Mouse (Mus musculus): ENCODE data around the gene Tff1. TPM values are rescaled to one million over a fixed set of nuclear protein-coding genes. Genes with fewer than 3 reads are reported as not detected.
A peak's percentile ranks its signal among the peaks of the same experiment; 100 is the strongest.

Gene Tff1
- total and polyA plus RNA-seq, 3 experiments, result not detected

GRCm38 (mm10) chr17:31119429-31119828 lies 45.6 kb downstream of the Tff1 start:
- no peak overlapping the region for H3K27ac ChIP-seq (ENCODE audit: control insufficient read depth, low read depth, low read length)
- H3K4me3 ChIP-seq (ENCODE audit: control insufficient read depth in 1 of 2, insufficient read depth in 1 of 2, low read depth in 2 of 2, low read length in 2 of 2), result no peak overlapping the region
- no peak overlapping the region for H3K9ac ChIP-seq (ENCODE audit: control insufficient read depth, low read depth, low read length, poor library complexity, severe bottlenecking)
- peak; percentile 79 for DNase-seq (ENCODE audit: low read depth, low spot score)
- no peaks in the 10 kb centered on the region for H3K36me3 ChIP-seq (ENCODE audit: control insufficient read depth in 1 of 2, insufficient read depth in 2 of 2, low read length in 2 of 2)
- no peaks in the 10 kb centered on the region for H3K79me2 ChIP-seq (ENCODE audit: control insufficient read depth, insufficient read depth, low read length, poor library complexity)
- H3K27me3 ChIP-seq (ENCODE audit: control insufficient read depth in 1 of 2, insufficient read depth in 2 of 2, low read length in 2 of 2), result no peaks in the 10 kb centered on the region
- no peaks in the 10 kb centered on the region for H3K4me1 ChIP-seq (ENCODE audit: control insufficient read depth in 1 of 2, insufficient read depth in 2 of 2, low read length in 2 of 2)
- H3K9me3 ChIP-seq (replicated peaks; ENCODE audit: insufficient read depth, low read length), result no peaks in the 10 kb centered on the region
- TF ChIP-seq USF2 (IDR thresholded peaks at IDR 0.05; ENCODE audit: borderline replicate concordance in 1 of 2, insufficient read depth in 1 of 2, low read depth in 1 of 2, low read length in 2 of 2) (no peak), SMC3 (IDR thresholded peaks at IDR 0.05; ENCODE audit: low read depth, low read length) (peak; percentile 96), ETS1 (IDR thresholded peaks at IDR 0.05; ENCODE audit: low read depth, low read length) (no peak), MAX (IDR thresholded peaks at IDR 0.05; ENCODE audit: low read length) (no peak), USF1 (IDR thresholded peaks at IDR 0.05; ENCODE audit: low read depth, low read length) (no peak), MYB (IDR thresholded peaks at IDR 0.05; ENCODE audit: low read depth, low read length) (no peak), ZC3H11A (IDR thresholded peaks at IDR 0.05; ENCODE audit: low read depth, low read length) (peak; percentile 95), CTCF (IDR thresholded peaks at IDR 0.05 in 2 of 3, conservative IDR thresholded peaks at IDR 0.05 in 1 of 3; ENCODE audit: control insufficient read depth in 1 of 3, insufficient read depth in 1 of 3, low read depth in 2 of 3, low read length in 3 of 3, poor library complexity in 1 of 3, severe bottlenecking in 1 of 3) (peak; percentile 86 to 97 (median 88)), ZKSCAN1 (IDR thresholded peaks at IDR 0.05; ENCODE audit: low read depth, low read length) (no peak), MEF2A (IDR thresholded peaks at IDR 0.05; ENCODE audit: extremely low read depth, insufficient replicate concordance, low read depth, low read length, poor library complexity, severe bottlenecking) (no peak), RAD21 (IDR thresholded peaks at IDR 0.05; ENCODE audit: low read depth, low read length) (peak; percentile 80), MYC (IDR thresholded peaks at IDR 0.05; ENCODE audit: low read depth, low read length) (no peak)

GRCm38 (mm10) chr17:31117946-31118345 lies 47.1 kb downstream of the Tff1 start:
- DNase-seq (ENCODE audit: low read depth, low spot score), result no peak
- TF ChIP-seq BHLHE40 (IDR thresholded peaks at IDR 0.05; ENCODE audit: borderline replicate concordance, low read depth, low read length) (no peak), POLR2AphosphoS2 (IDR thresholded peaks at IDR 0.05; ENCODE audit: low read length) (no peak), ZMIZ1 (IDR thresholded peaks at IDR 0.05; ENCODE audit: low read depth, low read length) (no peak)
- no peaks in the 10 kb centered on the region for H3K9me3 ChIP-seq (replicated peaks; ENCODE audit: insufficient read depth, low read length)
- H3K4me3 ChIP-seq (ENCODE audit: control insufficient read depth in 1 of 2, insufficient read depth in 1 of 2, low read depth in 2 of 2, low read length in 2 of 2), result no peak overlapping the region
- no peak overlapping the region for H3K27ac ChIP-seq (ENCODE audit: control insufficient read depth, low read depth, low read length)
- peaks cover 0 to 2% of the 10 kb centered on the region in 2 experiments; a peak in 1 of 4 replicates for H3K36me3 ChIP-seq (ENCODE audit: control insufficient read depth in 1 of 2, insufficient read depth in 2 of 2, low read length in 2 of 2)
- no peak overlapping the region for H3K9ac ChIP-seq (ENCODE audit: control insufficient read depth, low read depth, low read length, poor library complexity, severe bottlenecking)
- no peaks in the 10 kb centered on the region for H3K27me3 ChIP-seq (ENCODE audit: control insufficient read depth in 1 of 2, insufficient read depth in 2 of 2, low read length in 2 of 2)
- H3K79me2 ChIP-seq (ENCODE audit: control insufficient read depth, insufficient read depth, low read length, poor library complexity), result no peaks in the 10 kb centered on the region
- H3K4me1 ChIP-seq (ENCODE audit: control insufficient read depth in 1 of 2, insufficient read depth in 2 of 2, low read length in 2 of 2), result no peaks in the 10 kb centered on the region
